Mouse (Mus musculus) intestine, postnatal 0 days (tissue): ENCODE results near the gene Chrnb4. TPM values are rescaled to one million over a fixed set of nuclear protein-coding genes. Genes with fewer than 3 reads are reported as not detected.

Source experiments
- ATAC-seq: fragments of 200-750 bp; cut with Nextera tagmentation; 2 replicates; pipeline ENCODE4 v1.8.0; 2017; ENCODE audit warnings: mild to moderate bottlenecking, moderate TSS enrichment, moderate library complexity
- H3K27ac ChIP-seq: fragments of 300-500 bp; sonication (generic); 2 replicates; pipeline ENCODE4 v1.5.1; 2014; ENCODE audit warnings: mild to moderate bottlenecking, low read depth, low read length, moderate library complexity
- H3K27me3 ChIP-seq: fragments of 300-500 bp; sonication (generic); replicated peaks from 2 replicates; pipeline ENCODE4 v1.6.1; 2014; ENCODE audit warnings: low read length, mixed read lengths; ENCODE audit not compliant: control insufficient read depth, insufficient read depth
- H3K36me3 ChIP-seq: fragments of 300-500 bp; sonication (generic); 2 replicates; pipeline ENCODE4 v1.6.1; 2014; ENCODE audit warnings: mild to moderate bottlenecking, moderate library complexity; ENCODE audit not compliant: control insufficient read depth, insufficient read depth
- H3K4me1 ChIP-seq: fragments of 300-500 bp; sonication (generic); replicated peaks from 2 replicates; pipeline ENCODE4 v1.6.1; 2014; ENCODE audit warnings: antibody characterized with exemption, low read length, mixed read lengths; ENCODE audit not compliant: control insufficient read depth, insufficient read depth
- H3K4me2 ChIP-seq: fragments of 300-500 bp; sonication (generic); replicated peaks from 2 replicates; pipeline ENCODE4 v1.6.1; 2014; ENCODE audit warnings: low read depth, mild to moderate bottlenecking, moderate library complexity
- H3K4me3 ChIP-seq: fragments of 300-500 bp; sonication (generic); 2 replicates; pipeline ENCODE4 v1.5.1; 2014; ENCODE audit warnings: low read depth, low read length
- H3K9ac ChIP-seq: fragments of 300-500 bp; sonication (generic); 2 replicates; pipeline ENCODE4 v1.6.1; 2014; ENCODE audit warnings: mild to moderate bottlenecking, low read depth, low read length
- H3K9me3 ChIP-seq: fragments of 300-500 bp; sonication (generic); 2 replicates; pipeline ENCODE4 v1.6.1; 2016; ENCODE audit warnings: mixed run types; ENCODE audit not compliant: control insufficient read depth
- CTCF ChIP-seq: sonication (generic); IDR thresholded peaks from 2 replicates; pipeline ENCODE4 v1.5.1; 2016; ENCODE audit warnings: low read depth, mild to moderate bottlenecking, control low read depth, antibody characterized with exemption, moderate library complexity
- WGBS: fragments of 180-500 bp; shearing (Covaris S2); extraction: QIAGEN DNeasy Blood & Tissue Kit; methylation state at CpG from one replicate; pipeline ENCODE4 v1.1.7; 2014; 5-methylcytosine and 5-hydroxymethylcytosine counted together
- polyA plus RNA-seq: library from polyadenylated mRNA; unstranded; fragments of >200 nt; fragmentation: Nextera tagmentation; extraction: Ambion mirVana; gene quantifications from 2 replicates; pipeline ENCODE4 v1.2.1, GENCODE M21; 2015

Chrnb4 gene
- polyA plus RNA-seq, 1 experiment from 2014 or later = 3.1 TPM

DNA sequence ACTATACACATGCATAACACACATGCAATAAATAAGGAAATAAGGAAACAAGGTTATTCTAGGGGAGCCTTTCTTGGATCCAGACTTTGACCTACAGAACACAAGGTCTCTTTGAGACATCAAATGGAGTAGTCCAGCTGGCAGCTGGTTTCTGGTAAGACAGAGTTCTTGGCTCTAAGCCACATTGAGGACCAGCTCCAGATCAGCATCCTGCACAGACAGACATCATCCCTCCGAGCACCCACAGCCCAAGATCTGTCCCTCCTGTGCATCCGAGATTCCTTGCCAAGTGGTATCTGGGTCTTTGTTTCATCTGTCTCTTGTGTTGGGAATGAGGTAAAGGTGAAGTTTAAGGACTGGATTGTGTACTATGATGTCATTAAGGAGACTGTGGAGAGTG lies 3.6 kb downstream of the Chrnb4 start:
- WGBS = 74% methylated on average over 2 of the region's 2 CpGs
- H3K27ac ChIP-seq = no peak overlapping the region
- H3K9me3 ChIP-seq = no peaks in the 10 kb centered on the region
- ATAC-seq = peak; percentile 75
- no peaks in the 10 kb centered on the region for H3K36me3 ChIP-seq
- no peak overlapping the region for H3K9ac ChIP-seq
- 0 out of 2 replicates have a peak, but pooled peaks cover 7% of the 10 kb centered on the region for H3K27me3 ChIP-seq
- no peak for TF ChIP-seq CTCF
- H3K4me3 ChIP-seq = no peak overlapping the region
- H3K4me2 ChIP-seq = no peak overlapping the region
- H3K4me1 ChIP-seq = peaks cover 6% of the 10 kb centered on the region; the same call in 1 of the 2 replicates

DNA sequence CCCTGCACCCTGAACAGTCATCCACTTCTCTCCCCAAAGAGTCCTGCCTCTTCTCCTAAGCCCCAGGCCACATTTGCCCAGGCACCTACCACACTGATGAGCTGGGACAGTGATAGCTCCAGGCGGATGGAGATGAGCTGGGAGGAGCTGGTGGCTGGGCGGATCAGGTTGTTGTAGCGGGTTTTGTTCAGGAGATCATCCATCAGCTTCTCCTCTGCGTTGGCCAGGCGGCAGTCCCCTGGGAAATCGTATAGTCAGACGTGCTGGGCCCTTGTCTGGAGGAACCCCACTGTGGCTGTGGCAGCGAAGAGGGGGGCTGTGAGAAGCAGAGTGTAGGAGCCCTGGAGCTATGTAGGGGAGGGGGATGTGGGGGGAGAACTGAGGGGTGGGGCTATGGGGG lies 4.9 kb downstream of the Chrnb4 start:
- H3K9ac ChIP-seq = no peak overlapping the region
- no peak for ATAC-seq
- 24% methylated on average over 8 of the region's 8 CpGs for WGBS
- H3K4me2 ChIP-seq = no peak overlapping the region; the same call in 1 of the 2 replicates
- H3K4me1 ChIP-seq = peaks cover 6% of the 10 kb centered on the region; the same call in 1 of the 2 replicates
- no peak for TF ChIP-seq CTCF
- H3K27me3 ChIP-seq = 0 out of 2 replicates have a peak, but pooled peaks cover 7% of the 10 kb centered on the region
- no peak overlapping the region for H3K4me3 ChIP-seq
- H3K27ac ChIP-seq = no peak overlapping the region
- H3K9me3 ChIP-seq = no peaks in the 10 kb centered on the region
- H3K36me3 ChIP-seq = no peaks in the 10 kb centered on the region

DNA sequence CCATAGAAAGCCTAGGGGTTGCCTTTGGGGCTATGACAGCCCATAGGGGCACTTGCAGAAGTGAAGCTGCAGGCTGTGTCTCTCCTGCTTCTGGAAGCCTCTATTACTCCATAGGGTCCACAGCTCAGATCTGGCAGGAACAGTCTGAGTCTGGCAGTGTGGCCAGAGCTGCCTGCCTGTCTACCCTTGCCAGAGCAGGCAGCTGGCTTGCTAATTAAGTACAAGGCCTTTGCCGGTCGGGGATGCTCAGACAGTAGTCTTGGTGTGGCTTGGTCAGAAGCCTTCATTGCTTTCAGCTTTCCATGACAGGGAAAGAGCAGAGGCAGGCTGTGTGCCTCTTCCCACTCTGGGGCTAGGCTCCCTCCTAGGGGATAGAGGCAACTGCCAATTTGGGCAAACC lies 7.2 kb downstream of the Chrnb4 start:
- Histone ChIP-seq H3K9me3 (no peaks in the 10 kb centered on the region), H3K4me3 (no peak overlapping the region), H3K36me3 (no peaks in the 10 kb centered on the region), H3K27ac (no peak overlapping the region), H3K9ac (no peak overlapping the region), H3K4me2 (no peak overlapping the region), H3K27me3 (no peaks in the 10 kb centered on the region), H3K4me1 (no peaks in the 10 kb centered on the region; the same call in 1 of the 2 replicates)
- ATAC-seq = no peak
- TF ChIP-seq CTCF = no peak
- WGBS = 73% methylated on average over 2 of the region's 2 CpGs

DNA sequence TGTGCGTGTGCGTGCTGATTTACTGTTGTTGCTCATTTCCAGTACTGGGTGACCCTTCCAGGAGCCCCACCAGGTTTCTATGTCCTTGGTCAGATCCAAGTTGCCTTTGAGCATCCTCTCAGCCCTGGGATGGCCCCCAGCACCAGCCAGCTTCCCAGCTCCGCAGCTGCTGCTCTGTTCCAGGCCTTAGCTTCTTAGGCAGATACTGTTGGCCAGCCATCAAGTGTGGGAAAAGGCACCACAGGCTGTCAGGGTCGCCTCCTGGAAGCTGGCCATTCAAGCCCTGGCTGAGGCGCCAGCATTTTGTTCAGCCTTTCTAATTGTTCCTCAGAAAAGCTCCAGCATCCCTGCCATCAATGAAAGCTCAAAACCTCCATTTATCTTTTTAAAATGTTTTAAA lies 8.6 kb downstream of the Chrnb4 start:
- H3K27me3 ChIP-seq = no peaks in the 10 kb centered on the region
- TF ChIP-seq CTCF = no peak
- H3K36me3 ChIP-seq = no peaks in the 10 kb centered on the region
- H3K4me2 ChIP-seq = no peak overlapping the region
- no peaks in the 10 kb centered on the region; the same call in 1 of the 2 replicates for H3K4me1 ChIP-seq
- no peak for ATAC-seq
- no peak overlapping the region for H3K27ac ChIP-seq
- WGBS = 68% methylated on average over 5 of the region's 5 CpGs
- no peaks in the 10 kb centered on the region for H3K9me3 ChIP-seq
- H3K9ac ChIP-seq = no peak overlapping the region
- H3K4me3 ChIP-seq = no peak overlapping the region

DNA sequence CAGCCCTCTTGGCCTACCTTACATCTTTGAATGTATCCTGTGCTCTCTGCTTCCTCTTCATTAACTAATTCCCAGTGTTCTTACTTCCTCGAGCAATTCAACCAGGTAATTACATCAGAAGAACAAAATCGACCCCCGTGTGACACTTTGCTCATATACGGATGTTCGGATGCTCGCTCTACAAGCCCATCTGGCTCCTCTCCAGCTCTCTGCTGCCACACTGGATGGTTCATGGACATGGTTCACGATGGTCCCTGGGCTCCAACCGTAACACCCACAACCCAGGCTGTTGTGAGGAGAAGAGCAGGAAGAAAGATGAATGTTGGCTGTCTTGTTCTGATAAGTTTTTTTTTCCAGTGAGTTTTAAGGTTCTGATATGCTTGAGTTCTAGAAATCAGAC lies 9.6 kb downstream of the Chrnb4 start:
- Histone ChIP-seq H3K27me3 (no peaks in the 10 kb centered on the region), H3K4me2 (no peak overlapping the region), H3K36me3 (no peaks in the 10 kb centered on the region), H3K4me3 (no peak overlapping the region), H3K9ac (no peak overlapping the region), H3K4me1 (no peaks in the 10 kb centered on the region), H3K9me3 (no peaks in the 10 kb centered on the region), H3K27ac (no peak overlapping the region)
- 77% methylated on average over 8 of the region's 8 CpGs for WGBS
- TF ChIP-seq CTCF = no peak
- no peak for ATAC-seq

DNA sequence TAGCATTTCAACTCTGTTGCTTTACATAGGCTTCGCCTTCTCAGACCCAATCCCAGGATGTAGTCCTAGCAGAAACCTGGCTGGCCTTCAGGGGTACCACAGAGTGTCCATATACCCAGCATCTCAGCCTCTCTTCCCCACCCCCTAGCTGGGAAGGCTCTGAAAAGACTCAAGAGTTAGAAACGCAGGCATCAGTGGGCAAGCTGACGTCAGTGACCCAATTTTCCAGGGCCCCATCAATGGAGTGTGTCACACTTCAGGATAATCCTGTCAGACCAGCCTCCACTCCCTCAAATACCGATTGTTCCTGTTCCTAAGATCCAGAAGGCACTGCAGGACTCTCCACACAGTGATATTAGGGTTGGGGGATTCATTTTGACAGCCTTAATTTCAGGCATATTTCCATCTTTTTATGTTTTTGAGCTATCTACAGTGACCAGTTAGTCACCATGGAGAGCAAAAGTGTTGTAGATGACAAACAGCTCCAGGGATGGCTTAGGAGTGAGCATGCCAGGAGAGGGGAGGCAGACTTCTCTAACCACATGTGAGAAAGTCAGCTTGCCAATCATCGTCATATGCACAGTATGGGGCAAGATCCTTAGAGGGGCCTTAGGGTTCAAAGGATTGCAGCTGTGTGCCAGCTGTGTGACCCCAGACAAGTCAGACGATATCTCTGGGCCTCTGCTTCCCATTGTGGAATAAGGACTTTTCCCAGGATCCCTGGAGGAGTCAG lies 17.0 kb downstream of the Chrnb4 start:
- Histone ChIP-seq H3K9ac (no peak overlapping the region), H3K4me1 (no peaks in the 10 kb centered on the region), H3K36me3 (no peaks in the 10 kb centered on the region), H3K4me3 (no peak overlapping the region), H3K27me3 (peaks cover 9% of the 10 kb centered on the region), H3K27ac (no peak overlapping the region), H3K4me2 (no peak overlapping the region), H3K9me3 (no peaks in the 10 kb centered on the region)
- 52% methylated on average over 6 of the region's 6 CpGs for WGBS
- no peak for TF ChIP-seq CTCF
- no peak for ATAC-seq
